Mouse (Mus musculus): ENCODE data around the gene Gm20458. TPM values are rescaled to one million over a fixed set of nuclear protein-coding genes. Genes with fewer than 3 reads are reported as not detected.

Gene Gm20458
- polyA plus RNA-seq, 1 experiment, result 22.1 TPM

GRCm38 (mm10) chr2:164421979-164422378, 38.8 kb upstream of the Gm20458 start:
- H3K27ac ChIP-seq (ENCODE audit: insufficient read depth, low read depth, low read length), result peak overlapping the region; percentile 77
- H3K4me1 ChIP-seq (ENCODE audit: control insufficient read depth, insufficient read depth, low read length), result peaks cover 30% of the 10 kb centered on the region
- H3K4me3 ChIP-seq (ENCODE audit: insufficient read depth, low read depth, low read length), result no peak overlapping the region
- 42% methylated on average over 8 of the region's 8 CpGs for WGBS
- TF ChIP-seq POLR2A (IDR thresholded peaks at IDR 0.05; ENCODE audit: low read depth, low read length) (no peak), CTCF (conservative IDR thresholded peaks at IDR 0.05; ENCODE audit: insufficient read depth, insufficient read length, low read depth, low read length) (no peak)
- H3K36me3 ChIP-seq (ENCODE audit: control insufficient read depth, insufficient read depth, low read length), result peaks cover 12% of the 10 kb centered on the region
- peak; percentile 85 for DNase-seq
- no peaks in the 10 kb centered on the region for H3K27me3 ChIP-seq (replicated peaks; ENCODE audit: control insufficient read depth, insufficient read depth, low read length)

DNA sequence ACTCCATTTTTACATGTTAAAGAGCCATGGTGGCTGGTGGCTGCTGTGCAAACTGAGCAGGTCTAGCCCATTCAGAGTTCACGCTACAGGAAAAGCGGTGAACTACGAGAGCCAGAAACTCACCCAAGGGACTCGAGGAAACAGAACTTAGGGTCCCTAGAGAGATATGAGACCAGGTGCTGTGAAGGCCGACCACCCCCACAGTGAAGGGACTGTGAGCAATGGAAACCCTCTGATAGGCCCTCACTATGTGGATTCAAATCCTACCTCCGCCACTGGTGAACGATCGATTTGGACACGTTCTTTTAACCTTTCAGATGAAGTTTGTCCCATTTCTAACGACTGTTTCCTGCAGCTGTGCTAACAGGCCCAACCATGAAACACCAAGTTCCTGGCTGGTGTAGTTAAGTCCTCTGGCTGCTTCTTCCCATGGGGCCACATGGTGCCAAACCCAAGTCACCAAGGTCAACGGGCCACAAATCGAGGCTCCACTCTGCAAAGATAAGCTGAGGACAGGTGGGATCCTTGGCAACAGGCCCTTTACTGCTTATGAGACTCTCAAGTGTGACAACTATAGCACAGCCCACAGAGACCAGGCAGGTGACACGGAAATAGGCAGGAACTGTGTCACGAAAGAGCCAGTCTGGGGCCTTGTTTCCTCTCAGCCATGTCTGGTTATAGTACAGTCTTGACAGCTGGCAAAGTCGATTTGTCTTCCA, 37.9 kb upstream of the Gm20458 start:
- Histone ChIP-seq H3K36me3 (ENCODE audit: control insufficient read depth, insufficient read depth, low read length) (peaks cover 16% of the 10 kb centered on the region), H3K27me3 (replicated peaks; ENCODE audit: control insufficient read depth, insufficient read depth, low read length) (no peaks in the 10 kb centered on the region), H3K4me1 (ENCODE audit: control insufficient read depth, insufficient read depth, low read length) (peaks cover 30% of the 10 kb centered on the region), H3K4me3 (ENCODE audit: insufficient read depth, low read depth, low read length) (no peak overlapping the region), H3K27ac (ENCODE audit: insufficient read depth, low read depth, low read length) (peak overlapping the region; percentile 77)
- TF ChIP-seq POLR2A (IDR thresholded peaks at IDR 0.05; ENCODE audit: low read depth, low read length) (no peak), CTCF (conservative IDR thresholded peaks at IDR 0.05; ENCODE audit: insufficient read depth, insufficient read length, low read depth, low read length) (no peak)
- 64% methylated on average over 15 of the region's 15 CpGs for WGBS
- DNase-seq, result peak; percentile 38

DNA sequence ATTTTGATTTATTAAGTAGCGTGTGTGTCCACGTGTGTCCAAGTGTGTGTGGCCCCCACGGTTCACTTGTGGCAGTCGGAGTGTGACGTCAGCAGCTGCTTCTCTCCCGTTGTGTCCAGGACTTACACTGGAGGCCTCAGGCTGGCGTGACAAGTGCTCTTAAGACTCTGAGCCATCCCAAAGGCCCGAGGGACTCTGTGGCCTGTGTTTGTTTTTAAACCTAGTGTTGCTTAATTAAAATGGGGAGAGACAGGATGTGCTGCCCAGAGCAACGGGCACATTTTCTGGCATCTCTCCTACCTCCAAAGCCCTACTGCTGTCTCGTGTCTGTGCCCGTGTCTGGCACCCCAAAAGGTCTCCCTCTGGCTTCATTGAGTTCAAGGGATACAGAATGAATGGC, 37.3 kb upstream of the Gm20458 start:
- peak overlapping the region; percentile 46; the same call in 1 of the 2 replicates for H3K27ac ChIP-seq (ENCODE audit: insufficient read depth, low read depth, low read length)
- peaks cover 30% of the 10 kb centered on the region for H3K4me1 ChIP-seq (ENCODE audit: control insufficient read depth, insufficient read depth, low read length)

GRCm38 (mm10) chr2:164424406-164424805, 36.4 kb upstream of the Gm20458 start:
- no peak for DNase-seq
- H3K27ac ChIP-seq (ENCODE audit: insufficient read depth, low read depth, low read length), result no peak overlapping the region
- H3K4me3 ChIP-seq (ENCODE audit: insufficient read depth, low read depth, low read length), result no peak overlapping the region
- no peak for TF ChIP-seq POLR2A (IDR thresholded peaks at IDR 0.05; ENCODE audit: low read depth, low read length)
- no peak for TF ChIP-seq CTCF (conservative IDR thresholded peaks at IDR 0.05; ENCODE audit: insufficient read depth, insufficient read length, low read depth, low read length)
- H3K27me3 ChIP-seq (replicated peaks; ENCODE audit: control insufficient read depth, insufficient read depth, low read length), result no peaks in the 10 kb centered on the region
- 89% methylated on average over 8 of the region's 8 CpGs for WGBS
- H3K36me3 ChIP-seq (ENCODE audit: control insufficient read depth, insufficient read depth, low read length), result peaks cover 22% of the 10 kb centered on the region
- H3K4me1 ChIP-seq (ENCODE audit: control insufficient read depth, insufficient read depth, low read length), result peaks cover 32% of the 10 kb centered on the region

More for the DNA sequence above, 37.3 kb upstream of the Gm20458 start:
- no peak for TF ChIP-seq CTCF (conservative IDR thresholded peaks at IDR 0.05; ENCODE audit: insufficient read depth, insufficient read length, low read depth, low read length)
- no peak for TF ChIP-seq POLR2A (IDR thresholded peaks at IDR 0.05; ENCODE audit: low read depth, low read length)
- Histone ChIP-seq H3K36me3 (ENCODE audit: control insufficient read depth, insufficient read depth, low read length) (peaks cover 17% of the 10 kb centered on the region), H3K4me3 (ENCODE audit: insufficient read depth, low read depth, low read length) (no peak overlapping the region), H3K27me3 (replicated peaks; ENCODE audit: control insufficient read depth, insufficient read depth, low read length) (no peaks in the 10 kb centered on the region)
- WGBS, result 49% methylated on average over 11 of the region's 11 CpGs
- DNase-seq, result peak; percentile 40

GRCm38 (mm10) chr2:164425401-164425800, 35.4 kb upstream of the Gm20458 start:
- WGBS, result 50% methylated on average over 5 of the region's 5 CpGs
- Histone ChIP-seq H3K27ac (ENCODE audit: insufficient read depth, low read depth, low read length) (no peak overlapping the region), H3K27me3 (replicated peaks; ENCODE audit: control insufficient read depth, insufficient read depth, low read length) (no peaks in the 10 kb centered on the region), H3K4me1 (ENCODE audit: control insufficient read depth, insufficient read depth, low read length) (peaks cover 32% of the 10 kb centered on the region), H3K36me3 (ENCODE audit: control insufficient read depth, insufficient read depth, low read length) (peaks cover 23% of the 10 kb centered on the region), H3K4me3 (ENCODE audit: insufficient read depth, low read depth, low read length) (no peak overlapping the region)
- peak; percentile 83 for DNase-seq
- TF ChIP-seq POLR2A (IDR thresholded peaks at IDR 0.05; ENCODE audit: low read depth, low read length) (no peak), CTCF (conservative IDR thresholded peaks at IDR 0.05; ENCODE audit: insufficient read depth, insufficient read length, low read depth, low read length) (no peak)

DNA sequence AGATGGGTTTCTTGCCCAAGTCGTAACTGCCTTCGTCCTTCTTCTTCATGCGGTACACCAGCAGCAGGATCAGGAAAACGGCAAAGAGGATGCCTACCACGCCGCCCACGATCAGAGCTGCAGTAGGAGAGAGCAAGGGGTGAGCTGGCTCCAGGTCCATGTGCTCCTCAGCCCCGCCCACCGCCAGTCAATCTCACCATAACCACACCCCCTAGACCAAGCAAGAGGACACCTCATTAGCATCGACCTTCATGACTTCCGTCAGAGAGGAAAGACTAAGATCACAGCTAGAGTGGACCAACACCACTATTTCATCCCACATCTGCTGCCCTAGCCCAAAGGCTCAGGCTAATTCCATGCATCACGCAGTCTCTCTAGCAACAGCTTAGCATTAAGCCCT, 34.6 kb upstream of the Gm20458 start:
- Histone ChIP-seq H3K36me3 (ENCODE audit: control insufficient read depth, insufficient read depth, low read length) (peaks cover 24% of the 10 kb centered on the region), H3K4me1 (ENCODE audit: control insufficient read depth, insufficient read depth, low read length) (peaks cover 35% of the 10 kb centered on the region), H3K27ac (ENCODE audit: insufficient read depth, low read depth, low read length) (no peak overlapping the region), H3K4me3 (ENCODE audit: insufficient read depth, low read depth, low read length) (no peak overlapping the region), H3K27me3 (replicated peaks; ENCODE audit: control insufficient read depth, insufficient read depth, low read length) (no peaks in the 10 kb centered on the region)
- WGBS, result 37% methylated on average over 12 of the region's 12 CpGs
- TF ChIP-seq POLR2A (IDR thresholded peaks at IDR 0.05; ENCODE audit: low read depth, low read length) (no peak), CTCF (conservative IDR thresholded peaks at IDR 0.05; ENCODE audit: insufficient read depth, insufficient read length, low read depth, low read length) (no peak)
- peak; percentile 73 for DNase-seq

DNA sequence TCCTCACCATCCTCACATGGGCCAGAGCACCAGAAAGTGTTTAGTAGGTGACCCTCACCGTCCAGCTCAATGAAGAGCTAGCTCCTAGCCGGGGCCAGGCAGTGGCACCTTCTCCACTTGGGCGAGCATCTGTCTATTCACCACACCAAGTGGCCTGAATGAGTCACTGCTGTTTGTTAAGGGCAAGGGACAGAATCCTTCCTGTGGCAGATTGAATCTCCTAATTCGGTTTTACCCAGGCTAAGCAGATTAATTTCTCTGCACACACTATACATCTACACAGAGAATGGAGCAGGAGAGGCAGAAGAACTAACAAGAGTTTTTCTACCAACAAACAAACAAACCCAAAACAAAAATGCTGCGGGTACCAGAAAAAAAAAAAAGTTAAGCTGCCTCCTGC, 33.8 kb upstream of the Gm20458 start:
- TF ChIP-seq CTCF (conservative IDR thresholded peaks at IDR 0.05; ENCODE audit: insufficient read depth, insufficient read length, low read depth, low read length) (no peak), POLR2A (IDR thresholded peaks at IDR 0.05; ENCODE audit: low read depth, low read length) (no peak)
- no peak overlapping the region for H3K27ac ChIP-seq (ENCODE audit: insufficient read depth, low read depth, low read length)

More for the DNA sequence above, 33.8 kb upstream of the Gm20458 start:
- peaks cover 31% of the 10 kb centered on the region for H3K4me1 ChIP-seq (ENCODE audit: control insufficient read depth, insufficient read depth, low read length)
- 47% methylated on average over 5 of the region's 5 CpGs for WGBS
- H3K36me3 ChIP-seq (ENCODE audit: control insufficient read depth, insufficient read depth, low read length), result peaks cover 24% of the 10 kb centered on the region
- H3K4me3 ChIP-seq (ENCODE audit: insufficient read depth, low read depth, low read length), result no peak overlapping the region
- DNase-seq, result no peak
- no peaks in the 10 kb centered on the region for H3K27me3 ChIP-seq (replicated peaks; ENCODE audit: control insufficient read depth, insufficient read depth, low read length)

All from kidney, adult 2 months (tissue).